16 mouse cellular contexts compared by ENCODE assay signal in the genomic region with DNA sequence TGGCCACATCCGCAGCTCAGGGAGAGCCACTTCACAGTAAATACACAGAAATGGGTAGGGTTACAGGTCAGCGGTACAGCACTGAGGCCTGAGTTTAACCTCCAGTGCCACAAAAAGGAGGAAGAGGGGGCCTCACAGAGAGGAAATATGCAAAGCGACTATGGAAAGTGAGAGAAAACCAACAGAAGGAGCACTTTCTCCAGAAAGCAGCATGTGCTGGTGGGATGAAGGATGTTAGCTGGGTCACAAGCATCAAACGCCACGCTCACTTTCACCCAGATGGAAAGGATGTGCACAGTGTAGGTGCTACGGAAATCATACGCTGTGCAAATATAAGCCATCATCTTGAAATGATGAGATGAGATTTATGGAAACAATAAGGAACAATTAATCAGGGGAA. TPM values are rescaled to one million over a fixed set of nuclear protein-coding genes. Genes with fewer than 3 reads are reported as not detected.
DNase-seq lines count a peak whose midpoint lies in the region; ATAC-seq and TF ChIP-seq lines count a peak whose summit lies in the region.
"Had no signal": no experiment of that assay in that cellular context is flagged by ENCODE, and none has a peak within 500 bp of the region (broad histone marks: within the 10 kb centered on the region; RNA-seq: fewer than 3 reads in every experiment).

No protein-coding gene starts in this region.

- H3K4me3 ChIP-seq in heart, adult 2 months = no peak overlapping the region
- H3K4me3 ChIP-seq in intestine, embryonic 14.5 days (ENCODE audit: low read depth, low read length) = no peak overlapping the region
- no peak overlapping the region for H3K4me3 ChIP-seq in intestine, postnatal 0 days (ENCODE audit: low read depth, low read length)
- no peak overlapping the region for H3K4me3 ChIP-seq in lung, embryonic 16.5 days (ENCODE audit: low read length)
- no peak overlapping the region for H3K4me3 ChIP-seq in hindbrain, embryonic 14.5 days (replicated peaks; ENCODE audit: low read length)

- H3K27ac ChIP-seq in heart, adult 2 months = peak overlapping the region; percentile 9; the same call in 1 of the 2 replicates
- no peak overlapping the region for H3K27ac ChIP-seq in intestine, embryonic 14.5 days (ENCODE audit: low read depth)
- no peak overlapping the region for H3K27ac ChIP-seq in intestine, postnatal 0 days (ENCODE audit: low read depth, low read length)
- peak overlapping the region; percentile 50 for H3K27ac ChIP-seq in lung, embryonic 16.5 days (ENCODE audit: low read length)
- no peak overlapping the region for H3K27ac ChIP-seq in hindbrain, embryonic 14.5 days
- H3K27ac ChIP-seq: liver, embryonic 14.5 days had no signal

- peaks cover 6% of the 10 kb centered on the region for H3K4me1 ChIP-seq in heart, adult 2 months (ENCODE audit: control insufficient read depth, insufficient read depth, low read length)
- peaks cover 16% of the 10 kb centered on the region; the same call in 1 of the 2 replicates for H3K4me1 ChIP-seq in intestine, embryonic 14.5 days (replicated peaks; ENCODE audit: control insufficient read depth, insufficient read depth, low read length)
- H3K4me1 ChIP-seq in intestine, postnatal 0 days (replicated peaks; ENCODE audit: control insufficient read depth, insufficient read depth, low read length) = 0 out of 2 replicates have a peak, but pooled peaks cover 6% of the 10 kb centered on the region
- H3K4me1 ChIP-seq in lung, embryonic 16.5 days (replicated peaks; ENCODE audit: control insufficient read depth, insufficient read depth, low read length) = peaks cover 9% of the 10 kb centered on the region; the same call in 1 of the 2 replicates
- H3K4me1 ChIP-seq in hindbrain, embryonic 14.5 days (replicated peaks; ENCODE audit: control insufficient read depth, insufficient read depth, low read length) = no peaks in the 10 kb centered on the region

- intact Hi-C loops in heart, adult 2 months (cut with DNase I) = no loop called here
- intact Hi-C loops in heart, postnatal 14 days (cut with DNase I) = no loop called here

- peak; percentile 67 for ATAC-seq in intestine, embryonic 14.5 days (replicated peaks; ENCODE audit: low FRiP score, low TSS enrichment, low read depth)
- no peak for ATAC-seq in intestine, postnatal 0 days
- peak; percentile 77 for ATAC-seq in lung, embryonic 16.5 days (ENCODE audit: low read depth)
- no peak for ATAC-seq in hindbrain, embryonic 14.5 days (ENCODE audit: low FRiP score)
- ATAC-seq: forebrain, embryonic 14.5 days; hindbrain, embryonic 16.5 days had no signal

- TF ChIP-seq POLR2A in heart, adult 2 months (IDR thresholded peaks at IDR 0.05; ENCODE audit: insufficient read depth, low read depth, low read length) = no peak

- WGBS in heart, adult 2 months = 66% methylated on average over 7 of the region's 7 CpGs
- WGBS in intestine, embryonic 14.5 days = 23% methylated on average over 7 of the region's 7 CpGs
- WGBS in intestine, postnatal 0 days = 27% methylated on average over 7 of the region's 7 CpGs
- 42% methylated on average over 7 of the region's 7 CpGs for WGBS in lung, embryonic 16.5 days
- 79% methylated on average over 7 of the region's 7 CpGs for WGBS in hindbrain, embryonic 14.5 days

- no peaks in the 10 kb centered on the region for H3K79me2 ChIP-seq in heart, adult 2 months (replicated peaks; ENCODE audit: control insufficient read depth, insufficient read depth, low read length)

- no peak for TF ChIP-seq CTCF in heart, adult 2 months (IDR thresholded peaks at IDR 0.05)
- TF ChIP-seq CTCF in intestine, postnatal 0 days (IDR thresholded peaks at IDR 0.05; ENCODE audit: low read depth) = no peak

- no peak overlapping the region for H3K4me2 ChIP-seq in intestine, embryonic 14.5 days (ENCODE audit: low read length)
- H3K4me2 ChIP-seq in intestine, postnatal 0 days (replicated peaks; ENCODE audit: low read depth) = no peak overlapping the region
- no peak overlapping the region for H3K4me2 ChIP-seq in lung, embryonic 16.5 days (ENCODE audit: low read depth, low read length)
- no peak overlapping the region for H3K4me2 ChIP-seq in hindbrain, embryonic 14.5 days (replicated peaks)

- H3K27me3 ChIP-seq in heart, adult 2 months (ENCODE audit: control insufficient read depth, insufficient read depth, low read length) = no peaks in the 10 kb centered on the region
- peaks cover 19% of the 10 kb centered on the region for H3K27me3 ChIP-seq in intestine, embryonic 14.5 days (replicated peaks; ENCODE audit: control insufficient read depth, insufficient read depth, low read length)
- no peaks in the 10 kb centered on the region for H3K27me3 ChIP-seq in intestine, postnatal 0 days (replicated peaks; ENCODE audit: control insufficient read depth, insufficient read depth, low read length)
- H3K27me3 ChIP-seq in lung, embryonic 16.5 days (ENCODE audit: control insufficient read depth, insufficient read depth, low read depth, low read length) = no peaks in the 10 kb centered on the region
- H3K27me3 ChIP-seq in hindbrain, embryonic 14.5 days (ENCODE audit: control insufficient read depth, insufficient read depth, low read length) = no peaks in the 10 kb centered on the region

- H3K36me3 ChIP-seq in heart, adult 2 months (ENCODE audit: control insufficient read depth, insufficient read depth, low read length) = no peaks in the 10 kb centered on the region
- no peaks in the 10 kb centered on the region for H3K36me3 ChIP-seq in intestine, embryonic 14.5 days (ENCODE audit: control insufficient read depth, insufficient read depth, low read length)
- H3K36me3 ChIP-seq in intestine, postnatal 0 days (ENCODE audit: control insufficient read depth, insufficient read depth) = no peaks in the 10 kb centered on the region
- H3K36me3 ChIP-seq in lung, embryonic 16.5 days (ENCODE audit: control insufficient read depth, insufficient read depth, low read length) = no peaks in the 10 kb centered on the region
- no peaks in the 10 kb centered on the region for H3K36me3 ChIP-seq in hindbrain, embryonic 14.5 days (replicated peaks; ENCODE audit: control insufficient read depth, insufficient read depth)

- no peak for TF ChIP-seq EP300 in heart, adult 2 months (IDR thresholded peaks at IDR 0.05; ENCODE audit: insufficient read depth, low read depth, low read length)

- H3K9ac ChIP-seq in heart, adult 2 months (ENCODE audit: low read depth, low read length) = no peak overlapping the region
- no peak overlapping the region for H3K9ac ChIP-seq in intestine, embryonic 14.5 days (ENCODE audit: low read length)
- H3K9ac ChIP-seq in intestine, postnatal 0 days (ENCODE audit: low read depth, low read length) = no peak overlapping the region
- H3K9ac ChIP-seq in lung, embryonic 16.5 days (ENCODE audit: low read length) = no peak overlapping the region
- H3K9ac ChIP-seq in hindbrain, embryonic 14.5 days = no peak overlapping the region
- H3K9ac ChIP-seq: liver, embryonic 14.5 days had no signal

- DNase-seq in heart, adult 2 months = no peak
- DNase-seq in heart, postnatal 14 days = no peak
- DNase-seq in intestine, embryonic 14.5 days (ENCODE audit: low spot score) = no peak
- no peak for DNase-seq in lung, postnatal 25 days (ENCODE audit: low spot score)
- DNase-seq in mesoderm, embryonic 11.5 days (ENCODE audit: low read depth, low spot score) = peak; percentile 12
- DNase-seq in hindbrain, embryonic 14.5 days (ENCODE audit: low spot score) = no peak
- DNase-seq: adrenal gland, postnatal 25 days; cerebellum, adult 9-10 months; retina, postnatal 1 day; thymus, postnatal 14 days had no signal

- H3K9me3 ChIP-seq in intestine, embryonic 14.5 days (ENCODE audit: control insufficient read depth, low read length) = no peaks in the 10 kb centered on the region
- no peaks in the 10 kb centered on the region for H3K9me3 ChIP-seq in intestine, postnatal 0 days (ENCODE audit: control insufficient read depth)
- H3K9me3 ChIP-seq in lung, embryonic 16.5 days (ENCODE audit: control insufficient read depth, low read length) = no peaks in the 10 kb centered on the region
- H3K9me3 ChIP-seq in hindbrain, embryonic 14.5 days (ENCODE audit: control insufficient read depth, low read length) = no peaks in the 10 kb centered on the region
- H3K9me3 ChIP-seq: megakaryocyte, embryonic 14.5 days had no signal

RNA-seq across cellular contexts. Expression of gene Itpr2, which starts 28.3 kb away (rescaled TPM):
- total RNA-seq in heart, adult 2 months (2021) = 10 to 100 TPM; 20.1 to 23.7 TPM
- polyA plus RNA-seq in heart, adult 2 months (2012; rRNA removed) = 6.6 and 8.1 TPM in 2 replicates
- total RNA-seq in heart, postnatal 14 days (2021) = 10 to 100 TPM; 30.1 to 34.3 TPM
- 7.6 and 8.1 TPM in 2 replicates for polyA plus RNA-seq in intestine, embryonic 14.5 days (2014; fragmentation: Nextera tagmentation; extraction: Ambion mirVana)
- 6.3 and 8.6 TPM in 2 replicates for polyA plus RNA-seq in intestine, postnatal 0 days (2015; fragmentation: Nextera tagmentation; extraction: Ambion mirVana)
- polyA plus RNA-seq in lung, embryonic 16.5 days (2015; fragmentation: Nextera tagmentation; extraction: Ambion mirVana) = 14.4 and 16.2 TPM in 2 replicates
- 6.2 and 6.8 TPM in 2 replicates for polyA plus RNA-seq in hindbrain, embryonic 14.5 days (2014; fragmentation: Nextera tagmentation; extraction: Ambion mirVana)

RNA-seq across cellular contexts. Expression of gene Fgfr1op2, which starts 46.6 kb away (rescaled TPM):
- total RNA-seq in heart, adult 2 months (2021) = 10 to 100 TPM; 67.5 to 72.2 TPM
- 31.3 and 42.6 TPM in 2 replicates for polyA plus RNA-seq in heart, adult 2 months (2012; rRNA removed)
- total RNA-seq in heart, postnatal 14 days (2021) = 10 to 100 TPM; 56.4 to 61.4 TPM
- 87.7 and 94.1 TPM in 2 replicates for polyA plus RNA-seq in intestine, embryonic 14.5 days (2014; fragmentation: Nextera tagmentation; extraction: Ambion mirVana)
- polyA plus RNA-seq in intestine, postnatal 0 days (2015; fragmentation: Nextera tagmentation; extraction: Ambion mirVana) = 75.1 and 78.8 TPM in 2 replicates
- 102 and 109 TPM in 2 replicates for polyA plus RNA-seq in lung, embryonic 16.5 days (2015; fragmentation: Nextera tagmentation; extraction: Ambion mirVana)
- 43.4 and 46.0 TPM in 2 replicates for polyA plus RNA-seq in hindbrain, embryonic 14.5 days (2014; fragmentation: Nextera tagmentation; extraction: Ambion mirVana)

RNA-seq across cellular contexts. Expression of gene Ints13, which starts 47.3 kb away (rescaled TPM):
- total RNA-seq in heart, adult 2 months (2021) = 10 to 100 TPM; 17.8 to 18.2 TPM
- polyA plus RNA-seq in heart, adult 2 months (2012; rRNA removed) = 8.5 and 20.5 TPM in 2 replicates
- total RNA-seq in heart, postnatal 14 days (2021) = 10 to 100 TPM; 20.7 to 24.2 TPM
- polyA plus RNA-seq in intestine, embryonic 14.5 days (2014; fragmentation: Nextera tagmentation; extraction: Ambion mirVana) = 55.5 and 56.3 TPM in 2 replicates
- 15.7 and 16.1 TPM in 2 replicates for polyA plus RNA-seq in intestine, postnatal 0 days (2015; fragmentation: Nextera tagmentation; extraction: Ambion mirVana)
- 69.9 and 71.2 TPM in 2 replicates for polyA plus RNA-seq in lung, embryonic 16.5 days (2015; fragmentation: Nextera tagmentation; extraction: Ambion mirVana)
- 43.5 and 44.8 TPM in 2 replicates for polyA plus RNA-seq in hindbrain, embryonic 14.5 days (2014; fragmentation: Nextera tagmentation; extraction: Ambion mirVana)

Comparison
In these comparisons a context has a peak if more than half of its experiments do, and no peak if none do; other contexts are left out.
1. ATAC-seq: peak in intestine, embryonic 14.5 days (single experiment) and lung, embryonic 16.5 days (single experiment); none in intestine, postnatal 0 days (single experiment) and hindbrain, embryonic 14.5 days (single experiment).
2. H3K27ac ChIP-seq: peak in heart, adult 2 months (single experiment) and lung, embryonic 16.5 days (single experiment); none in intestine, embryonic 14.5 days (single experiment), intestine, postnatal 0 days (single experiment) and hindbrain, embryonic 14.5 days (single experiment).